Mouse (Mus musculus) liver, postnatal 0 days (tissue): ENCODE measurements at regions not wholly inside any gene's neighbourhood (a gene's known extent, or its start where the extent isn't known, plus 50 kb on each side); places are given as distances from the start of the nearest gene placed in this dataset.

Experiments
- CTCF ChIP-seq: sonication (generic); IDR thresholded peaks from 2 replicates; pipeline ENCODE4 v1.5.1; 2016; ENCODE audit warnings: antibody characterized with exemption, low read depth
- EP300 ChIP-seq: IDR thresholded peaks from 2 replicates; pipeline ENCODE4 v1.6.1; 2016; ENCODE audit warnings: antibody characterized with exemption, low read depth, mild to moderate bottlenecking

GRCm38 (mm10) chr16:42666601-42667000 lies 209.1 kb upstream of the Zbtb20 start:
- TF ChIP-seq EP300, result no peak
- TF ChIP-seq CTCF, result no peak
